8 mouse cellular contexts compared by ENCODE assay signal in the genomic region with DNA sequence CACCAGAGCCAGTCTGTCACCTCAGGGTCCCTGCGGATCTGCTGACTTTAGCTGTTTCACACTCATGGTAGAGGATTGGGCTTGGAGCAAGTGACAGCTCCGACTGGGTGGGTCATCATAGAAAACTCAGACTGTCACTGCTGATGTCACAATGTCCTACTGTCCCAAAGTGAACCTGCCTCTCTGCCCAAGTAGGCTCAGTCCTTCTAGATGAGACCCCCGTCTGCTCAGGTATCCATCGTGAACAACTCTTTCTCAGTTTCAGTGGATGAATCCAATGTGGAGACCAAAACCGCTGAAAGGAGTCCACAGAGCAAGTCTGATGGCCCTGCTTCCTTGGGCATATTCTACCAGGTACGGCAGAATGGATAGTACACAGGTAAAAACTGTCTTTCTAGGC. TPM values are rescaled to one million over a fixed set of nuclear protein-coding genes. Genes with fewer than 3 reads are reported as not detected.
DNase-seq lines count a peak whose midpoint lies in the region; ATAC-seq and TF ChIP-seq lines count a peak whose summit lies in the region.

A gene (minus strand): TSS at position 101 of the 400 bp plus-strand sequence.

- TF ChIP-seq POLR2A in heart, adult 2 months (IDR thresholded peaks at IDR 0.05; ENCODE audit: insufficient read depth, low read depth, low read length): no peak

- DNase-seq in heart, adult 2 months: no peak
- no peak for DNase-seq in heart, adult 9 months (ENCODE audit: low spot score in 2 of 2)
- DNase-seq in adrenal gland, postnatal 36 days: no peak
- no peak for DNase-seq in gastrocnemius, postnatal 25 days
- no peak for DNase-seq in midbrain, embryonic 11.5 days (ENCODE audit: low spot score, missing footprints)
- no peak for DNase-seq in ovary, postnatal 36 days (ENCODE audit: low spot score)
- DNase-seq in thymus, adult 18-20 months: no peak

- no peak within 1 kb of the TSS for H3K4me3 ChIP-seq in heart, adult 2 months
- no peak within 1 kb of the TSS for H3K4me3 ChIP-seq in intestine, embryonic 16.5 days (ENCODE audit: low read length)
- H3K4me3 ChIP-seq in midbrain, embryonic 11.5 days (ENCODE audit: low read depth, low read length): no peak within 1 kb of the TSS

- no peak for TF ChIP-seq CTCF in heart, adult 2 months (IDR thresholded peaks at IDR 0.05)

- no peak within 1 kb of the TSS for H3K27ac ChIP-seq in heart, adult 2 months
- H3K27ac ChIP-seq in intestine, embryonic 16.5 days (ENCODE audit: low read length): no peak within 1 kb of the TSS
- H3K27ac ChIP-seq in midbrain, embryonic 11.5 days (ENCODE audit: low read depth, low read length): no peak within 1 kb of the TSS

- ATAC-seq in intestine, embryonic 16.5 days: no peak
- no peak for ATAC-seq in midbrain, embryonic 11.5 days (ENCODE audit: low FRiP score)

- no peaks in the 10 kb centered on the region for H3K9me3 ChIP-seq in intestine, embryonic 16.5 days (ENCODE audit: control insufficient read depth, low read length)
- no peaks in the 10 kb centered on the region for H3K9me3 ChIP-seq in midbrain, embryonic 11.5 days (ENCODE audit: control insufficient read depth, low read length)

- no peak for TF ChIP-seq EP300 in heart, adult 2 months (IDR thresholded peaks at IDR 0.05; ENCODE audit: insufficient read depth, low read depth, low read length)

- H3K79me2 ChIP-seq in heart, adult 2 months (replicated peaks; ENCODE audit: control insufficient read depth, insufficient read depth, low read length): no peaks in the 10 kb centered on the region; the same call in 1 of the 2 replicates

- H3K4me1 ChIP-seq in heart, adult 2 months (ENCODE audit: control insufficient read depth, insufficient read depth, low read length): no peaks in the 10 kb centered on the region
- peaks cover 20% of the 10 kb centered on the region for H3K4me1 ChIP-seq in intestine, embryonic 16.5 days (ENCODE audit: control insufficient read depth, insufficient read depth, low read length)
- H3K4me1 ChIP-seq in midbrain, embryonic 11.5 days (ENCODE audit: control insufficient read depth, insufficient read depth, low read length): no peaks in the 10 kb centered on the region

- no peaks in the 10 kb centered on the region for H3K27me3 ChIP-seq in heart, adult 2 months (ENCODE audit: control insufficient read depth, insufficient read depth, low read length)
- no peaks in the 10 kb centered on the region for H3K27me3 ChIP-seq in intestine, embryonic 16.5 days (replicated peaks; ENCODE audit: control insufficient read depth, insufficient read depth, low read length)
- no peaks in the 10 kb centered on the region for H3K27me3 ChIP-seq in midbrain, embryonic 11.5 days (ENCODE audit: control insufficient read depth, insufficient read depth, low read length)

- 96% methylated on average over 6 of the region's 6 CpGs for WGBS in heart, adult 2 months
- WGBS in intestine, embryonic 16.5 days: 95% methylated on average over 6 of the region's 6 CpGs
- 94% methylated on average over 6 of the region's 6 CpGs for WGBS in midbrain, embryonic 11.5 days

- intact Hi-C loops in heart, adult 2 months (cut with DNase I): loop anchor here (10.0 kb wide), 1 partner anchor 537 kb away; a partner anchor contains a TSS

- H3K9ac ChIP-seq in heart, adult 2 months (ENCODE audit: low read depth, low read length): no peak within 1 kb of the TSS
- no peak within 1 kb of the TSS for H3K9ac ChIP-seq in intestine, embryonic 16.5 days (ENCODE audit: low read depth, low read length)
- no peak within 1 kb of the TSS for H3K9ac ChIP-seq in midbrain, embryonic 11.5 days (ENCODE audit: low read length)

- no peak within 1 kb of the TSS for H3K4me2 ChIP-seq in intestine, embryonic 16.5 days (ENCODE audit: low read depth, low read length)
- H3K4me2 ChIP-seq in midbrain, embryonic 11.5 days: no peak within 1 kb of the TSS

- no peaks in the 10 kb centered on the region for H3K36me3 ChIP-seq in heart, adult 2 months (ENCODE audit: control insufficient read depth, insufficient read depth, low read length)
- 0 out of 2 replicates have a peak, but pooled peaks cover 3% of the 10 kb centered on the region for H3K36me3 ChIP-seq in intestine, embryonic 16.5 days (ENCODE audit: control insufficient read depth, insufficient read depth, low read length)
- no peaks in the 10 kb centered on the region for H3K36me3 ChIP-seq in midbrain, embryonic 11.5 days (ENCODE audit: control insufficient read depth, insufficient read depth, low read length)

RNA-seq across cellular contexts. Expression of the gene that starts here (rescaled TPM):
- total RNA-seq in heart, adult 2 months (2021): 10 to 100 TPM; 60.7 to 63.0 TPM
- polyA plus RNA-seq in heart, adult 2 months (2012; rRNA removed): 7.7 and 17.0 TPM in 2 replicates
- 10 to 100 TPM; 74.5 to 78.0 TPM for total RNA-seq in adrenal gland, postnatal 36 days (2021)
- total RNA-seq in gastrocnemius, postnatal 25 days (2021): 10 to 100 TPM; 72.4 to 77.8 TPM
- polyA plus RNA-seq in intestine, embryonic 16.5 days (2015; fragmentation: Nextera tagmentation; extraction: Ambion mirVana): 89.9 and 91.3 TPM in 2 replicates
- 101 and 105 TPM in 2 replicates for polyA plus RNA-seq in midbrain, embryonic 11.5 days (2014; fragmentation: Nextera tagmentation; extraction: Ambion mirVana)
